Mouse (Mus musculus): ENCODE data around the gene Lman2l.

Gene Lman2l

DNA sequence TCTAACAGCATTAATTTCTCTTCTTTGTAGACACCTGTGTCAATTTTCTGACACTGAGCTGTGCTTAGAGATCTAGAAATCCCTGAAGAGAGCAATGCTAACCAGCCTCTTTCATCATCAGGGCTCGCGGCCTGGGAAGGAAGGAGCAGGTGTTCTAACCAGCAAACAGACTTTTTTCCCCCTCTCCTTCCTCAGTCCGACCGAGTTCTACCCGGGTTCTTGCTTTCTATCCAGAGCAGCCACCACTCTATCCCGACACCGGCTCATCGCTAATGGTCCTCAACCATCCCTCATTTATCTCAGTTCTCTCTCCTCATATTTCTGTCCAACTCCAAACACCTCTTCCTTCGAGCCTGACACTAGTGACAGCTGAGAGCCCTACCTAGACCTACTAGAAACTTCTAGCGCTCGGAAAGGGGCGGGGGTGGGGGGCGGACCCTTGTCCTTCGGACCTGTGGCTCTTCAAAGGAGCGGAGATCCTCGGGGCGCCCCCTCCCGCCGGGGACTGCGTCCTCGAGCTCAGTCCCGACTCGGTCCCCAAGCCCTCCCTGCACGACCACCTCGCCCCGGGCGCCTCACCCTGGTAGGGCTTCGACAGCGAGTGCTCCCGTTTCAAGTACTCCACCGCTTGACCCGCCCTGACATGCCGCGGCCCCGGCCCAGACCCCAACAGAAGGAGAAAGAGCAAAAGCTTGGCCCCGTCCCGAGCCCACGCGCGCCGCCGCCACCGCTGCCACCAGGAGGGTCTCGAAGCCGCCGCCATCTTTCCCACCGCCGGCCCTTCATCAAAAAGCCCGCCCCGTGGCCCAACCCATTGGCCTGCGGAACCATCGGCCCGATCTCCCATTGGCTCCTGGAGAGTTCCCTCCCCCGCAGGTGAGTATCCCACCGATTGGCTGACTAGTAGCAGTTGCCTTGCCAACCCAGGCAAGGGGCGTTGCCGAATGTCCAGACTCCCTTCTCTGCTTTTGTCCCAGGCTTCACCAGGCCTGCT is at the start of gene Lman2l:
Lman2l (minus strand) TSS at position 801 of the 994 bp plus-strand sequence.
- DNase-seq (ENCODE audit: low spot score) = peak; percentile 97

DNA sequence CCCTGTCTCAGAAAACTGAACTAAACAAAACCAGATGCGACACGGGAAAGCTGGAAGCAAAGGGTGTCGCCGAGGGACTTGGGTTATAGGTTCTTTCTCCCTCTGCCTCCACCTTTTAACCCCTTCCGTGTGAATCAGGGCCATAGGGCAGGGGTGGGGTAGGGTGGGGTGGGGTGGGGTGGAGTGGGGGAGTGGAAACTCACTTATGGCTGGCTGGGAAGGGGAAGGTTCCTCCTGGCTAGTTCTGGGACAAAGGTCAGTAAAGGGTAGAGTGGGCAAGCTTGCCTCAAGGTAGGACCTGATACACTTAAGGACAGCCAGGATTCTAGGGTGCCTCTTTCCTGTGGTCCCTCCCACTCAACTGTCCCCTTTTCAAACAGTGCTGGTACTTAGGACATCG is 48.2 kb upstream of the Lman2l start:
- DNase-seq (ENCODE audit: low spot score) = no peak

DNA sequence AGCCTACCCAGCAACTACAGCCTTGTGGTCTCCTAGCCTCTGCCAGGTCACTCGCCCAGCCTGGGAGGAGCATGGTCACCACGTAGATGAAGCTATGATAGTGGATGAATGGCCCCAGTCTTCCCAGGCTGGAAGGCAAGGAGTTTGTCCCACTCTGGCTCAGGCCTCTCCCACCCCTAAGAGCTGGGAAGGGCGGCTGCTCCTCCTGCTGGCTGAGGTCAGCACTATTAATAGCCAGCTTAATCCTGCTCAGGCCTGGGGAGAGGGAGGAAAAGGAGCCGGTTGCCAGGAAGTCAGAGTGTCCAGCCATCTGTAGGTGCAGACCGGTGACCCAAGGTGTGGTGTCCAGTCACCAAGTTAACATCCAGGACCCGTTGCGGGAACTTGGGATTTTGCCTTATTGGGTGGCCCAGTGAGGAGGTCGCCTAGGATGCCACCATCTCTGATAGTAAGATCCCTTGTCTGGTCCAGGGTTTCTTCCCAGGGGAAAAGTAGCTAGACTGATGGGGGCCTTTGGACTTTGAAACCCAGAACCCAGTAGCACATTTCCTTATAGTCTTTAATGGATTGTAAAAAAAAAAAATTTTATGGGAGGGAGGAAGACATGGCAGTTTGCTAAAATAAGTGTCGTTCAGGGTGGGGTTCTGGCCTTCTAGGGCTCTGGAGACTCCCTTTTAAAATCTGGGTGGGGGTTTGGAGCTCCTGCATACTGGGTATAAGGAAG is 47.5 kb upstream of the Lman2l start:
- peak; percentile 73 for DNase-seq (ENCODE audit: low spot score)

DNA sequence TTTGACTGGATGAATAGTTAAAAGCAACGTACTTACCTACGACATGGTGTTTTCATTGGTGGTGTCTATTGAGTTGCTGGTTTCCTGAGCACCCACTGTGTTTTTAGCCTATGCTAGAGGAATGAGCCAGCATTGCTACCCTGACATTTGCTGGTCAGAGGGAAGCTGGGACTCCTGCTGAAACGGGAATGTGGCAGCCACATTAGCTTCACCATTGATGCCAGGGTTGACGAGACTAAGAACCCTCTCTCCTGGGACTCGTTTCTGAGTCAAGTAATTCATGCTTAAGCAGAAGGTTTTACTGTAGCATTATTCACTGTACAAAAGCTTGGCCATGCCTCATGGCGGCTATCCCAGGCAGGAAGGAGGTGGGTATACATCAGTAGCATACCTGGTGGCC is 44.6 kb upstream of the Lman2l start:
- no peak for DNase-seq (ENCODE audit: low spot score)

DNA sequence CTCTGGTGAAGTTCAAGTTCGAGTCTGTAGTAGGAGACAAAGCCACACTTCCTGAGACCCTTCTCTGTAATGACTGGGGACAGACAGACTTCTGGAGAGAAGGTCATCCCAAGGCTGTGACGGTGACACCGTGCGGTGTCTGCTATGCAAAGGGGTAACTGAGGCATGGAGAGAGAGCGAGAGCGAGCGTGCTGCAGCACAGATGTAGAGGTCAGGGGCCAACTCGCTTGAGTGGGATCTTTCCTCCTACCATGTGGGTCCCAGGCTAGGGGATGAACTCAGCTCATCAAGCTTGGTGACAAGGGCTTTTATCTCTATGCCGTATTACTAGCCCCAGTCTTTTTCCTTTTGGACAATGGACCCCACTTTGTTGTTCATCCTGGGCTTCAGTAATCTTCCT is 42.0 kb upstream of the Lman2l start:
- no peak for DNase-seq (ENCODE audit: low spot score)

DNA sequence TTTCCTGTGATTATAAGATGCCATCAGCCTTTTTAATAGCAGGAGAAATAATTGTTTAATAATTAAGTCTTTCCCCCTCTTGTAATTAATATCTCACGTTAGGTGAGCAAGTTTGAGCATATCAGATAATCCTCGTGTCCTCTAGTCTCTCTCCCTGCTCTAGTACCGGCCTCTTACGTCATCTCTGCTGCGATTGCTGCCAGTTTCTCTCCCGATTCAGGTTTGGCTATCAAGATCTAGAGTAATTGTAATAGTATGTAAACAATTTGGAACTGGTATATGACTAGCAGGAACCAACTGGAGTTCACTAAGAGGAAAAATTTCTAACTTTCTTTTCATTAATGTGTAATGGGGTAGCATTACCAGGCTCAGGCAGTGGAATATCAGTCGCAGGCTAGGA is 40.0 kb upstream of the Lman2l start:
- DNase-seq (ENCODE audit: low spot score) = no peak

DNA sequence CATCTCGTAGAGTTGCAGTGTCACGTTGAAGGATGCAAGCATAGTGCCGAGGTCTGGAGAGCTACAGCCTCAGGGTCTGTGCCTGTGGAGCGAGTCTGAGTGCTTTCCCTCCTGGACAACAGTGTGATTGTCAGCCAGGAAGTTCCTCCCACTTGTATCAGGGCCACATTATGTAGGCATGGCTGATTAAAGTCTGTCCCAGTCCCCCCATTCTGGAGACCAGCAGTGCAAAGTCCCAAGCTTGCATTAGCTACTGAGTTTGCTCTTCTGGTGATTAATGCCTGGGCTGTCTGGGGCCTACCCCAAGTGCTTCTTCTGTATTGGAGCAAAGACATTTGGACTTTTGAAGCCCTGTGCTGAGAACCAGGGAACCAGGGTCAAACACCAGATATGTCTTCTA is 38.8 kb upstream of the Lman2l start:
- DNase-seq (ENCODE audit: low spot score) = peak; percentile 40

- DNase-seq (ENCODE audit: low spot score) = peak; percentile 55
Measured at GRCm38 (mm10) chr1:36479903-36480899, 35.1 kb upstream of the Lman2l start.

DNA sequence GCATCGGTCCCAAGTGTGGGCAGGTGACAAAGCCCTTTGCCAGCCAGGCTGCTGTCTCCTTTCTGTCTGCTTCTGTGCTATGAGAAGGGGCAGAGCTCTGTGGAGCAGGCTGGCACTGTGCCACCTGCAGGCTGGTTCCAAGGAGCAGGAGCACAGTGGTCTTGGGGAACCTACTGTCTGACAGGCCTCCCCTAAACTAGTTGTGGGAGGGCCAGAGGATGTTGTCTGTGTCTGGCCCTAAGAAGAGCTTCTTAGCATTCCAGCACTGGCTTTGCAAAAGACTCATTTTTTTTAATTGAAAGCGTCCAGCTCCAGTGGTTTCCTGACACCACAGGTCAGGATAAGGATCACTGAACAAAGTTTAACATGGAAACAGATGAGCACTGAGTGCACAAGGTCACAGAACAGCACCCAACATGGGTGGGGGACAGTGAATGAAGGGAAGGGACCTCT is 33.3 kb upstream of the Lman2l start:
- DNase-seq (ENCODE audit: low spot score) = no peak

- DNase-seq (ENCODE audit: low spot score) = no peak
Measured at GRCm38 (mm10) chr1:36476426-36476825, 31.4 kb upstream of the Lman2l start.

DNA sequence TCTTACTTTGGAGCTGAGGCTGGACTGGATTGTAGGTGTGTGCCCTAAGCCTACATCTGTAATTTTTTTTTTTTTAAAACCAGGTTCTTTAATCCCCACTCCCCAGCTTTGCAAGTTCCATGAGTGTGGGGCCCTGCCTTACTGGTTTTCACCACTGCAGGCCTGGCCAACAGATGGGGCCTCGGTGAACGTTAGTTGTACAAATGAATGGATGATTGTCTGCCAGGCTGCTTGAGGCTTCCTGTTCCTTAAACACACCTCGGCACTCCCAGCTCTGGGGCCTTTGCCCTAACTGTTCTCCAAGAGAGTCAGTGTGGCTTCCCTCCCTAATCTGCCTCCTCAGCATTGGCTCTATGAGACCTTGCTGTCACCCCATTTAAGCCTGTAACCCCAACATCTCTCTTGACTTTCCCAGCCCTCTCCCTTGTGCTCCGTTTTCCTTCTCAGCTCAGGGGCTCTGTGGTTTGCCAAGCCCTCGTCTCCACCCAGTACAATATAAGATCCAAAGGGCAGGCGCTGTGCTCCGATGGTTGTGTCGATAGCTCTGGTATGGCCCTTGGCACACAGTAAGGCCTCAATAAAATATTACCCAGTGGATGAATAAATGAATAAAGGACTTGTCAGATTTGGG is 30.5 kb upstream of the Lman2l start:
- peak; percentile 33 for DNase-seq (ENCODE audit: low spot score)

DNA sequence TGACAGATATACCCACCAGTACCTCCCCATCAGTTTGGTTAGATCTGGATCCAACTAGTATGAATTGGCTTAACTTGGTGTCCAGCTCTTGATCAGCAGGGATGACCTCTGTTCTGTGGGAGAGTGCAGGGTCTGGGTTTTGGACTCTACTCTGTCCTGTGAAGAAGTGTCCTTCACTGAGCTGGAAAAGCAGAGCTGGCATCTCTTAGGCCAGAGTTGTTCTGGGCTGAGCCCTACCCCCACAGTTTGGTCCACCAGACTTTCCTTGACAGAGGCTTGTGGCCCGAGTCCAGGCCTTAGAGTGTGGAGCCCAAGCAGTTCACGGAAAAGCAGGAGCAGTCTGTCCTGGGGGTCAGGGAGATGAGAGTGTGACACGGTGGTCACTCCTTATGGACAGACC is 29.6 kb upstream of the Lman2l start:
- no peak for DNase-seq (ENCODE audit: low spot score)

DNA sequence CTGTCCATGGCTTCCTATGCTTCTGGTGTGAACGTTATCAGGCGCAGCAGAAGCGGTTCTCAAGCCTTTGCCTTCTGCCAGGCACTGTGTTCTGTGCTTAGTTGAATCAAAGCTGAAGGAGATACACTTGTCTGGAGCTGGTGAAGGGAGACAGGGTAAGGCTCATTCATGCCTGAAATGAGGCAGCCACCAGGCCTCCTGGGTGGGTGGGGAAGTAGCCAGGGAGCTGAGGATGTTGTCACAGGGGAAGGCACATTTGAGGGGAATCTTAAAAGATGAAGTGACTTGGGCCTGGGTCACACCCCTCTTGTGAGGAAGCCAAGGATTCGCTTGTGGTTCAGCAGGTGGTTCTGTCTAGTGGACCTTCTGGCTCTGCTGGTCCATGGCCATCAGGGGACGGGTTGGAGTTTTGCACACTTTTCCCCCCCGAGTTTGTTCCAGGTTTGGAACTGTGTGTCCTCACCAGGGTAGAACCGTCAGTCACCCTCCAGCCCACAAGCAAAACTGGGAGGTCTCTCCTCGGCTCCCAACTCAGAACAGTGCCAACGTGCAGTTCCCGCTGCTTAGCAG is 28.2 kb upstream of the Lman2l start:
- no peak for DNase-seq (ENCODE audit: low spot score)

GRCm38 (mm10) chr1:36472106-36472440 is 27.0 kb upstream of the Lman2l start:
- DNase-seq (ENCODE audit: low spot score) = no peak

DNA sequence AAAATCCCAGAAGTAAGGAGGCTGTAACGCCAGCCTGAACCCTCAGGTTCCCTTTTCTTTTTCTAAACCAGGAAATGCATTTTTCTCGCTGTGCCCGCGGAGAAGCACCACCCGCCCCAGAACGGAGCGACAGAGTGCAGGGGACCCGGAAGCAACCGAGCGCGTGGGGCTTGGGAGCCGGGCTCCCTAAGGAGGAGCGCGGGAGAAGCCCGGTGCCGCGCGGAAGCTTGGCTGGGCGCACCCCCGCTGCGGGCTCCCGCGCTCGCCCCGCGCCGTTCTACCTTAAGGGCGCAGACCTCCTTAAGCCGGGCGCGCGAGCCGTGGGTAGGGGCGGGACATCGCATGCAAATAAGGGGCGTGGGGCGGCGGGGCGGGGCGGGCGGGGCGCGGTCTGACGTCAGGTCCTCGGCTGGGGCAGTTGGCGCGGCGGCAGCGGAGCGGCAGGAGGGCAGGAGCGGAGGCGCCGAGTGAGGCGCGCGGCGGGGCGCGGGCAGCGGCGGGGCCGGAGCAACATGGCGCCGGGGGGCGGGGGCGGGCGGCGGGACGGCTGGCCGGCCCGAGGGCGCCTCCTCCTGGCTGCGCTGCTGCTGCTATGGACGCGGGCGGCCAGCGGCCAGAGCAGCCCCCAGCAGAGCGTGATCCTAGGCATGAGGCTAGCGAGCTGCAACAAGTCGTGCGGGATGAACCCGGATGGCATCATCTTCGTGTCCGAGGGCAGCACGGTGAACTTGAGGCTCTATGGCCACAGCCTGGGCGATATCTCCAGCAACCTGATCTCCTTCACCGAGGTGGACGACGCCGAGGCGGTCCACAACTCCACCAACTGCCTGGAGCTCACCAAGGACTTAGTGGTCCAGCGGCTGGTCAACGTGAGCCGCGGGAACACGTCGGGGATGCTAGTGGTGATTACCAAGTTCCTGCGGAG is 26.4 kb upstream of the Lman2l start, which contains the start of gene Cnnm4:
Cnnm4 (plus strand) TSS at position 440 of the 925 bp plus-strand sequence.
- peak; percentile 86 for DNase-seq (ENCODE audit: low spot score)

DNA sequence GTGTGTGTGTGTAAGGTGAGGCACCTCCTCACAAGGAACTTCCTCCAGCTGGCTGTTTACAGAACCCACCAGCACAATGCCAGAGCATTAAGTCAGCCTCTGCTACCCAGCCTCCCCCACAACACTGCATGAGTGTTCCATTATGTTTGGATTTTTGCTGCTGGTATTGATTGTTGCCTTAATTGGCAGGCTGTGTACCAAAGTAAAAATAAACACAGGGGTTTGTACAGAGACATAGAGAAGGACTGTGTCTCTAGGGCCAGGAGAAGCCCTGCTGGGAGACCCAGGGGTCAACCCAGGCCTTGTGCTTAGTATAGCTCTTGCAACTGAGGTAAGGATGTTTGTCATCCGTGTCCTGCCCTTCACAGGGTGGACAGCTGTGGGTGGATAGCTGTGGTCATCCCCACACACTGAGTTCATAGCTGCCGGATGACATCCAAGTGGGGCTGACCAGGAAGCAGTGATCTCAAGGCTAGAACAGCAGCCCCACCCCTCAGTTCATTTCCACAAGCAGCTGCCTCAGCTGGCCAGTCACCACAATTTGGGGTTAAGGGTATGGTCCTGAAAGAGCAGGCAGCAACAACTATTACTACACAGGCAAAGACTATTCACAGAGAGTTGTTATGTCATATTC is 24.9 kb upstream of the Lman2l start:
- no peak for DNase-seq (ENCODE audit: low spot score)

DNA sequence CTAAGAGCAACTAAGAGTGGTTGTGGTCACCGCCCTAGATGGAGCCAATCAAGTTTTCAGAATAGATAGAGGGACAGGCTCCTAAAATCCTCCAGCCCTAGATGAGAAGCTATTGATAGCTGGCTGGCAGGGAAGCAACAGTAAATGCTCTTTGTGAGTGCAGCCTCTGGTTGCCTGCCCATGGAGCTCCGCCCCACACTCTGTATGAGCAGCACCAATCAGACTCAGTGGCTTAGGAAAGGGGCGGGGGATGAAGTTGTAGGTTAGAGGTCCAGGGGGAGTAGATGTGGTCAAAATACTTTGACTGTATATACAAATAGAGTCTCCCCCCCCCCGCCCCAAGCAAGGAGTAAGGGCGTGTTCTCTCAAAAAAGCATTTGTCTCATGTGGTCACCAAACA is 22.4 kb upstream of the Lman2l start:
- DNase-seq (ENCODE audit: low spot score) = no peak

GRCm38 (mm10) chr1:36465641-36466160 is 20.6 kb upstream of the Lman2l start:
- DNase-seq (ENCODE audit: low spot score) = no peak

DNA sequence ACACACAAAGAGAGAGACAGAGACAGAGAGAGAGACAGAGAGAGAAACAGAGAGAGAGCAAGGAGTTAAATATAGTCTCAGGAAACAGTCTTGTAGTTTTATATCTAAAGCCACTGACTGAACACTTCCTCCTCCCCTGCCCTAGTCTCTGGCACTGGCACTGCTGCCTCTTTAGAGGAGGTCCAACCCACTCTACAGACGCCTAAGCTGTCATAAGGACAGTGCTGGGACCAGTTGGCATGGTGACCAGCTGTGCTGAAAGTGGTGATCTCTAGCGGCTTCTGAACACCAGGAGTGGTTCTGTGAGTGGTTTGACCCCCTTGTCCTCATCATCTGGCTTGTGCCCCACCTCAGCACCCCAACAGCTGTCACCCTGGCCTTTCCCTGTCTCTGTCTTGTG is 16.8 kb upstream of the Lman2l start:
- no peak for DNase-seq (ENCODE audit: low spot score)

Data from retina, embryonic 14.5 days (tissue).